9 mouse cellular contexts compared by ENCODE assay signal in genomic region chr9:3023312-3023984, GRCm38 (mm10). TPM values are rescaled to one million over a fixed set of nuclear protein-coding genes. Genes with fewer than 3 reads are reported as not detected.
DNase-seq lines count a peak whose midpoint lies in the region.
"Not testable (repeated sequence)": the region's sequence is repeated elsewhere in the genome, so short reads cannot be mapped to it uniquely, and the experiment has no call there.
"Had no signal": no experiment of that assay in that cellular context is flagged by ENCODE, and none has a peak within 500 bp of the region (broad histone marks: within the 10 kb centered on the region; RNA-seq: fewer than 3 reads in every experiment).

Gm10718 (plus strand) TSS chr9:3023547.

- intact Hi-C loops in gastrocnemius, postnatal 36 days (cut with DNase I), result not testable (repeated sequence)

- DNase-seq in adrenal gland, adult 8-10 months, result peak; percentile 10
- DNase-seq in cerebellum, postnatal 4 days (ENCODE audit: low spot score in 2 of 2), result peak; percentile 41 to 57
- peak; percentile 14 to 70 for DNase-seq in gastrocnemius, postnatal 36 days
- peak; percentile 9 to 31 for DNase-seq in kidney, adult 8-10 months
- DNase-seq in layer of hippocampus, adult 9-11 months, result peak; percentile 10
- peak; percentile 22 for DNase-seq in lung, postnatal 14 days
- DNase-seq in right cerebral cortex, postnatal 10 days (ENCODE audit: low spot score in 2 of 2), result peak; percentile 19 to 26
- peak; percentile 28 for DNase-seq in thymus, postnatal 14 days

RNA-seq across cellular contexts. Expression of gene Gm10718, which starts in this region (rescaled TPM):
- total RNA-seq in adrenal gland, adult 8-10 months (2022), result 1 to 10 TPM in 2 of 4 experiments, not detected in 2; 1.1 to 1.5 TPM
- not detected for total RNA-seq in gastrocnemius, postnatal 36 days (2021)
- total RNA-seq: hindbrain, postnatal 0 days had no signal

Comparison
In these comparisons a context has a peak if more than half of its experiments do, and no peak if none do; other contexts are left out.
1. Peak in every context shown above with its lines: DNase-seq.
2. Peak in DNase-seq in gastrocnemius, postnatal 36 days; RNA of the gene not detected or under 1 TPM.